In the genomic region with DNA sequence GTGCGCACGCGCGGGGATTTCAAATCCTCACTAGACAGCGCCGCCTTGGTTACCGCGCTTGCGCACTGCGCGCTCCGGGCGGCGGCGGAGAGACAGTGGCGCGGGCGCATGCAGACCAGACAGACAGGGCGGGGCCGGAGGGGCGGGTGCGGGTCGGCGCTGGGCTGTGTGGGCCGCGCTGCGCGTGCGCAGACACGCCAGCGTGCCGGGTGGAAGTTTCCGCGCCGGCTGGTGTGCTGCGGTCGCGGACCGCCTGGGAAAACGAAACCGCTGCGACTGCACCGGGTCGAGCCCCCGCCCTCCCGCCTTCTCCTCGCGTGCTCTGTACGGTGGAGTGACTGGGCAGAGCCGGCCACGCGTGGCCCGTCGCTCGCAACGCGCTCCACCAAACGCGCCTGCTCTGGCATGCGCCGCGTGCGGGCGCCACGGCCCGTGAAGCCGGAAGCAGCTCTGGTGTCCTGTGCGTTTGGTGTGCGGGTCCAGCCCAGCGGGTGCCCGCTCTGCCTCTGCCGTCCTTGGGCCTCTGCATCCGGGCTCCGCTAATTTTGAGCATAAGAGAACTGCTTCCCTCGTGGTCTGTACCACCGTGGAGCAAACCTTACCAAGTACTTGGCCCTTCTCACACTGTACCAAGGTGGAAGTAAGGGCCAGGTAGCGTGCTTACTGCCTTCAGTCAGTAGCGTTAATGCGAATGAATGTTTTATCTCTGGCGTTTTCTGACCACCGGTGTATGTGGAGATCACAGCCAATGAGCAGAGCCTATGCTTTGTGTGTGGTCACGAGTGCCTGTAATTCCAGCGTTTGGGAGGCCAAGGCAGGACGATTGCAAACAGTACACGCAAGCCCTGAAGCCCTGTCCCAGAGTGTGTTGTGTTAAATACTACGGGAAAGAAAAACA, we compare ENCODE assay signal across 8 mouse cellular contexts. TPM values are rescaled to one million over a fixed set of nuclear protein-coding genes. Genes with fewer than 3 reads are reported as not detected.
DNase-seq lines count a peak whose midpoint lies in the region; ATAC-seq and TF ChIP-seq lines count a peak whose summit lies in the region.

No protein-coding gene starts in this region.

- H3K27me3 ChIP-seq in embryonic facial prominence, embryonic 15.5 days: no peaks in the 10 kb centered on the region
- no peaks in the 10 kb centered on the region for H3K27me3 ChIP-seq in kidney, embryonic 14.5 days (ENCODE audit: control insufficient read depth, insufficient read depth, low read length)
- H3K27me3 ChIP-seq in limb, embryonic 15.5 days: no peaks in the 10 kb centered on the region

- H3K4me3 ChIP-seq in bone marrow, adult 2 months (replicated peaks; ENCODE audit: control insufficient read depth, low read depth, low read length): peak overlapping the region; percentile 88
- H3K4me3 ChIP-seq in embryonic facial prominence, embryonic 15.5 days (replicated peaks): peak overlapping the region; percentile 93
- H3K4me3 ChIP-seq in kidney, embryonic 14.5 days (ENCODE audit: low read length): peak overlapping the region; percentile 89
- H3K4me3 ChIP-seq in limb, embryonic 15.5 days: peak overlapping the region; percentile 93

- peak; percentile 85; the same call in 1 of the 2 replicates for TF ChIP-seq POLR2A in bone marrow, adult 2 months (IDR thresholded peaks at IDR 0.05; ENCODE audit: borderline replicate concordance, control insufficient read depth, low read depth, low read length)

- H3K9me3 ChIP-seq in embryonic facial prominence, embryonic 15.5 days (replicated peaks): no peaks in the 10 kb centered on the region
- H3K9me3 ChIP-seq in kidney, embryonic 14.5 days (ENCODE audit: control insufficient read depth, low read length): no peaks in the 10 kb centered on the region
- no peaks in the 10 kb centered on the region for H3K9me3 ChIP-seq in limb, embryonic 15.5 days

- peak overlapping the region; percentile 85 for H3K4me2 ChIP-seq in embryonic facial prominence, embryonic 15.5 days (replicated peaks)
- H3K4me2 ChIP-seq in kidney, embryonic 14.5 days (replicated peaks; ENCODE audit: low read depth, low read length): peak overlapping the region; percentile 91
- peak overlapping the region; percentile 85 for H3K4me2 ChIP-seq in limb, embryonic 15.5 days

- H3K9ac ChIP-seq in embryonic facial prominence, embryonic 15.5 days: peak overlapping the region; percentile 71
- peak overlapping the region; percentile 93 for H3K9ac ChIP-seq in kidney, embryonic 14.5 days (ENCODE audit: low read depth, low read length)
- H3K9ac ChIP-seq in limb, embryonic 15.5 days: peak overlapping the region; percentile 87

- peaks cover 3% of the 10 kb centered on the region for H3K4me1 ChIP-seq in bone marrow, adult 2 months (ENCODE audit: control insufficient read depth, insufficient read depth, low read length)
- peaks cover 57% of the 10 kb centered on the region for H3K4me1 ChIP-seq in embryonic facial prominence, embryonic 15.5 days
- peaks cover 32% of the 10 kb centered on the region for H3K4me1 ChIP-seq in kidney, embryonic 14.5 days (ENCODE audit: control insufficient read depth, insufficient read depth, low read length)
- peaks cover 57% of the 10 kb centered on the region for H3K4me1 ChIP-seq in limb, embryonic 15.5 days

- H3K27ac ChIP-seq in bone marrow, adult 2 months (ENCODE audit: control insufficient read depth, insufficient read depth, low read depth, low read length, poor library complexity): peak overlapping the region; percentile 94
- H3K27ac ChIP-seq in embryonic facial prominence, embryonic 15.5 days (replicated peaks): peak overlapping the region; percentile 95
- H3K27ac ChIP-seq in kidney, embryonic 14.5 days (ENCODE audit: low read depth, low read length): peak overlapping the region; percentile 93
- peak overlapping the region; percentile 95 for H3K27ac ChIP-seq in limb, embryonic 15.5 days

- peak; percentile 95 for DNase-seq in 416B (ENCODE audit: low read depth)
- peak; percentile 97 to 98 for DNase-seq in heart, adult 9 months (ENCODE audit: low spot score in 2 of 2)
- peak; percentile 88 to 95 for DNase-seq in monocyte, adult 2 months (ENCODE audit: low read depth in 1 of 2, low spot score in 2 of 2)
- DNase-seq in spleen, postnatal 36 days (ENCODE audit: low spot score in 2 of 2): peak; percentile 98

- under 1% methylated on average over 86 of the region's 86 CpGs for WGBS in bone marrow, adult 2 months
- WGBS in embryonic facial prominence, embryonic 15.5 days: under 1% methylated on average over 77 of the region's 86 CpGs
- WGBS in kidney, embryonic 14.5 days: 1% methylated on average over 62 of the region's 86 CpGs
- under 1% methylated on average over 76 of the region's 86 CpGs for WGBS in limb, embryonic 15.5 days

- peaks cover 6% of the 10 kb centered on the region; the same call in 1 of the 2 replicates for H3K36me3 ChIP-seq in embryonic facial prominence, embryonic 15.5 days
- H3K36me3 ChIP-seq in kidney, embryonic 14.5 days (ENCODE audit: control insufficient read depth, insufficient read depth, low read length): peaks cover 8% of the 10 kb centered on the region; the same call in 1 of the 2 replicates
- H3K36me3 ChIP-seq in limb, embryonic 15.5 days: peaks cover 5% of the 10 kb centered on the region; the same call in 1 of the 2 replicates

- no peak for TF ChIP-seq CTCF in bone marrow, adult 2 months (IDR thresholded peaks at IDR 0.05; ENCODE audit: control insufficient read depth, insufficient read depth, low read length)

- peak; percentile 96 for ATAC-seq in embryonic facial prominence, embryonic 15.5 days (ENCODE audit: insufficient number of reproducible peaks, low FRiP score, low TSS enrichment, low read depth)
- ATAC-seq in kidney, embryonic 14.5 days (ENCODE audit: low FRiP score, low TSS enrichment): peak; percentile 95
- peak; percentile 98 for ATAC-seq in limb, embryonic 15.5 days (ENCODE audit: insufficient number of reproducible peaks, low FRiP score, low TSS enrichment, low read depth)

RNA-seq across cellular contexts. Expression of gene Tent4a, which starts 0.5 kb away (rescaled TPM):
- polyA plus RNA-seq in bone marrow, adult 2 months (2011; ENCODE audit: insufficient read depth, insufficient read length, low replicate concordance, missing spikeins): 7.6 and 8.8 TPM in 2 replicates
- polyA plus RNA-seq in embryonic facial prominence, embryonic 15.5 days (2015; fragmentation: Nextera tagmentation; extraction: Ambion mirVana): 6.0 and 6.1 TPM in 2 replicates
- polyA plus RNA-seq in kidney, embryonic 14.5 days (2014; fragmentation: Nextera tagmentation; extraction: Ambion mirVana): 8.3 and 8.6 TPM in 2 replicates
- polyA plus RNA-seq in limb, embryonic 15.5 days (2015; fragmentation: Nextera tagmentation; extraction: Ambion mirVana): 4.9 and 6.2 TPM in 2 replicates

RNA-seq across cellular contexts. Expression of gene Nsun2, which starts 1.4 kb away (rescaled TPM):
- 41.3 and 66.4 TPM in 2 replicates for polyA plus RNA-seq in bone marrow, adult 2 months (2011; ENCODE audit: insufficient read depth, insufficient read length, low replicate concordance, missing spikeins)
- 116 and 119 TPM in 2 replicates for polyA plus RNA-seq in embryonic facial prominence, embryonic 15.5 days (2015; fragmentation: Nextera tagmentation; extraction: Ambion mirVana)
- 88.5 and 142 TPM in 2 replicates for polyA plus RNA-seq in kidney, embryonic 14.5 days (2014; fragmentation: Nextera tagmentation; extraction: Ambion mirVana)
- 132 and 136 TPM in 2 replicates for polyA plus RNA-seq in limb, embryonic 15.5 days (2015; fragmentation: Nextera tagmentation; extraction: Ambion mirVana)

Comparison
In these comparisons a context has a peak if more than half of its experiments do, and no peak if none do; other contexts are left out.
1. Peak in every context shown above with its lines: DNase-seq, ATAC-seq, H3K4me3 ChIP-seq and H3K27ac ChIP-seq.